Mouse (Mus musculus): ENCODE results near the gene Tspan8. TPM values are rescaled to one million over a fixed set of nuclear protein-coding genes. Genes with fewer than 3 reads are reported as not detected.

The Tspan8 gene
- total RNA-seq (2023), result 0.50 TPM

DNA sequence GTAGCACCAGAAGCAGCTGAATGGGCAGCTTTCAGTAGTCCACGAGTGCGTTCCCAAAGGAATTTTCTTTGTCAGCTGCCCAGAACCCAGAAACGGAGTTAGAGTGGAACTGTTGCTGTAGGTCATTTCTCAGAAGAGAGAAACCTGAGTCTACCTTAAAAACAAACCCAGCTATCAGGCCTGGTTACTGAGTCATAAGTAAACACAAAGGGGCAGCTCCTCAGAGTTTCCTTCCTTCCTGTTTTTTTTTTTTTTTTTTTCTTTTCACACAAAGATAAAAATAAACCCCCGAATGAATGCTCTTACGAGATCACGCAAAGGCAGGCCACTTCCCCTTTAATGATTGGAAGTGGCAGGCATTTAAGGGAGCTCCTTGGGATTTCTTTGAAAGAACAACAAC is at the start of gene Tspan8:
TSS of gene Tspan8 (plus strand) at position 322 of the 400 bp plus-strand sequence.

Other genes starting within 250 kb of the Tspan8 start
- not detected for gene A930009A15Rik, start 246.8 kb upstream of the Tspan8 start, total RNA-seq (2023)
- gene Lgr5, start 229.1 kb upstream of the Tspan8 start, total RNA-seq (2023), result not detected
- gene Ptprr, start 201.4 kb downstream of the Tspan8 start, total RNA-seq (2023), result not detected